Mouse (Mus musculus) thymus, postnatal 10 days (tissue): ENCODE results near the gene Plekhb2.
A peak's percentile ranks its signal among the peaks of the same experiment; 100 is the strongest.

Experiments used
- DNase-seq, 2 experiments: peaks; one replicate each; pipeline ENCODE4 v3.0.0; 2021; ENCODE audit warnings: low spot score in 2 of 2

Gene Plekhb2

GRCm38 (mm10) chr1:34831381-34831780 is 18.4 kb upstream of the Plekhb2 start:
- DNase-seq: no peak

- no peak for DNase-seq
Measured at GRCm38 (mm10) chr1:34834904-34835303, 14.9 kb upstream of the Plekhb2 start.

- no peak for DNase-seq
Measured at GRCm38 (mm10) chr1:34837951-34838689, 11.7 kb upstream of the Plekhb2 start.

GRCm38 (mm10) chr1:34839241-34839640 is 10.5 kb upstream of the Plekhb2 start:
- DNase-seq: no peak

GRCm38 (mm10) chr1:34841709-34842388 is 7.9 kb upstream of the Plekhb2 start:
- no peak for DNase-seq

GRCm38 (mm10) chr1:34842389-34842861 is 7.4 kb upstream of the Plekhb2 start:
- peak; percentile 52 to 58 for DNase-seq

GRCm38 (mm10) chr1:34842887-34843618 is 6.7 kb upstream of the Plekhb2 start, which contains the start of gene Fam168b:
Fam168b (minus strand) TSS chr1:34843065.
- peak; percentile 80 to 90 for DNase-seq

GRCm38 (mm10) chr1:34847070-34847469 is 2.7 kb upstream of the Plekhb2 start:
- DNase-seq: no peak

GRCm38 (mm10) chr1:34850343-34851136 is 764 bp downstream of the Plekhb2 start:
- DNase-seq: no peak

GRCm38 (mm10) chr1:34851562-34851961 is 1.8 kb downstream of the Plekhb2 start:
- peak in 1 of 2 experiments; percentile 27 for DNase-seq

- no peak for DNase-seq
Measured at GRCm38 (mm10) chr1:34852116-34852878, 2.5 kb downstream of the Plekhb2 start.

- DNase-seq: no peak
Measured at GRCm38 (mm10) chr1:34853786-34854185, 4.0 kb downstream of the Plekhb2 start.

GRCm38 (mm10) chr1:34855056-34855739 is 5.4 kb downstream of the Plekhb2 start:
- no peak for DNase-seq

- no peak for DNase-seq
Measured at GRCm38 (mm10) chr1:34858671-34859070, 8.9 kb downstream of the Plekhb2 start.

GRCm38 (mm10) chr1:34859761-34860160 is 10.0 kb downstream of the Plekhb2 start:
- DNase-seq: no peak

GRCm38 (mm10) chr1:34860205-34860604 is 10.4 kb downstream of the Plekhb2 start:
- DNase-seq: no peak

GRCm38 (mm10) chr1:34862877-34863276 is 13.1 kb downstream of the Plekhb2 start:
- DNase-seq: no peak

- no peak for DNase-seq
Measured at GRCm38 (mm10) chr1:34863323-34863722, 13.5 kb downstream of the Plekhb2 start.

- DNase-seq: no peak
Measured at GRCm38 (mm10) chr1:34864243-34864642, 14.5 kb downstream of the Plekhb2 start.

GRCm38 (mm10) chr1:34865866-34866265 is 16.1 kb downstream of the Plekhb2 start:
- DNase-seq: no peak
